Mouse (Mus musculus) 3T3-L1 (cell line): ENCODE data around the gene 6430628N08Rik.

Experiments used
- DNase-seq: peaks from one replicate; pipeline ENCODE4 v3.0.0-alpha.2; 2015; ENCODE audit warnings: low read depth, low spot score

Gene 6430628N08Rik

GRCm38 (mm10) chr4:115938276-115939160 is 48.1 kb downstream of the 6430628N08Rik start:
- no peak for DNase-seq

GRCm38 (mm10) chr4:115939295-115940102 is 49.0 kb downstream of the 6430628N08Rik start, which contains the start of gene Dmbx1:
Dmbx1 (minus strand) TSS chr4:115939926.
- DNase-seq = no peak

GRCm38 (mm10) chr4:115940681-115941080 is 50.2 kb downstream of the 6430628N08Rik start:
- no peak for DNase-seq

- DNase-seq = no peak
Observed at GRCm38 (mm10) chr4:115941242-115941820, 50.9 kb downstream of the 6430628N08Rik start.

GRCm38 (mm10) chr4:115943669-115944314 is 53.3 kb downstream of the 6430628N08Rik start:
- no peak for DNase-seq
